Mouse (Mus musculus): ENCODE results near the gene Hoxa11.

DNA sequence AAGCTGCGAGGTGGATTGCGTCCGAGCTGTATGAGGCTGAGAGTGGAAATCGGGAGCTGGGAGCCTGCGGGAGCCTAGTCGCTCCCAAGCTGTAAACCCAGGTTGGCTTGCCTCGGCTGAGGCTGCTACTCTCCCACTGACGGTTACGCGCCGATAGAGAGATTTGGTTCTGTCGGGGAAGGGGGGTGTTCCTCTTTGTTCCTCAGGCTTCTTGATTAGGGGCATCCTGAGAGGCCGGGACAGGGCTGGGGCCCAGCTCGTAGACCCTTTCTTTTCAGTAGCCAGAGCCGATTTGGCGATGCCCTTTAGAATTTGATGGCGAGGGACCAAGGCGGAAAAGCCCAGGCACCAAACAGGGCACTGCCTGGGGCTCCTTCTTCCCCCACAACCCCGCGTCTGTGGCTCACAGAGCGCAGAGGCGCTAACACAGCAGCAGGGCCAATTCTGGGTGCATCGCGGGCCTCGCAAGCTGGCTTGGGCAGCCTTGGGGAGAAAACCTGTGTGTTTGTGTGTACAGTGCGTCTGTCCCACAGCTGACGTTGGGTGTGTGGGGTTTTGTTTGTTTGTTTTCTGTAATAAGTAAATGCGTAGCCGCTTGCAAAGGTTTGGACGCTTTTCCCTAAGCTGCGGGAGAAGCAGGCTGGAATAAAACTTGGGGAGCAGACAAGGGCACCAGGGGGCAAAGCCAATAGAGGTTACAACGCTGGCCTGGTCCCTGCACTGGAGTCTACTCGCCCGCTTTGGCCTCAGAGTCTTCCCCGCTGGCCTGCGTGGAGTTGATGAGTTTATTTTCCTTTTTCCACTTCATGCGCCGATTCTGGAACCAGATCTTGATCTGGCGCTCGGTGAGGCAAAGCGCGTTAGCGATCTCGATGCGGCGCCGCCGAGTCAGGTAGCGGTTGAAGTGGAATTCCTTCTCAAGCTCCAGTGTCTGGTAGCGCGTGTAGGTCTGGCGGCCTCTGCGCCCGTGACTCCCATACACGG lies 39.7 kb downstream of the Hoxa11 start:
- TF ChIP-seq CTCF (conservative IDR thresholded peaks at IDR 0.05; ENCODE audit: low read length), result no peak
- no peak for TF ChIP-seq POU5F1 (IDR thresholded peaks at IDR 0.05; ENCODE audit: borderline replicate concordance, low read length)
- TF ChIP-seq NANOG (IDR thresholded peaks at IDR 0.05; ENCODE audit: borderline replicate concordance, low read length), result no peak

Measured in E14TG2a.4 (cell line).